Mouse (Mus musculus): ENCODE results near the gene Eif4e3. TPM values are rescaled to one million over a fixed set of nuclear protein-coding genes. Genes with fewer than 3 reads are reported as not detected.

Eif4e3 gene
- 7.1 and 8.2 TPM in 2 replicates for polyA plus RNA-seq (2021; fragmentation: Nextera tagmentation)
- long read RNA-seq, experiment 1, transcript Eif4e3-201 (7 exons, 2,515 nt), result major isoform, 10 of 19 reads
- long read RNA-seq, experiment 1, partial matches to known transcripts, result 1 of 19 reads
- long read RNA-seq, experiment 1, other reads (novel, unspliced or antisense), result 8 of 19 reads
- long read RNA-seq, experiment 2, transcript Eif4e3-201 (7 exons, 2,515 nt), result major isoform, 5 of 12 reads
- long read RNA-seq, experiment 2, partial matches to known transcripts, result 1 of 12 reads
- long read RNA-seq, experiment 2, other reads (novel, unspliced or antisense), result 6 of 12 reads

DNA sequence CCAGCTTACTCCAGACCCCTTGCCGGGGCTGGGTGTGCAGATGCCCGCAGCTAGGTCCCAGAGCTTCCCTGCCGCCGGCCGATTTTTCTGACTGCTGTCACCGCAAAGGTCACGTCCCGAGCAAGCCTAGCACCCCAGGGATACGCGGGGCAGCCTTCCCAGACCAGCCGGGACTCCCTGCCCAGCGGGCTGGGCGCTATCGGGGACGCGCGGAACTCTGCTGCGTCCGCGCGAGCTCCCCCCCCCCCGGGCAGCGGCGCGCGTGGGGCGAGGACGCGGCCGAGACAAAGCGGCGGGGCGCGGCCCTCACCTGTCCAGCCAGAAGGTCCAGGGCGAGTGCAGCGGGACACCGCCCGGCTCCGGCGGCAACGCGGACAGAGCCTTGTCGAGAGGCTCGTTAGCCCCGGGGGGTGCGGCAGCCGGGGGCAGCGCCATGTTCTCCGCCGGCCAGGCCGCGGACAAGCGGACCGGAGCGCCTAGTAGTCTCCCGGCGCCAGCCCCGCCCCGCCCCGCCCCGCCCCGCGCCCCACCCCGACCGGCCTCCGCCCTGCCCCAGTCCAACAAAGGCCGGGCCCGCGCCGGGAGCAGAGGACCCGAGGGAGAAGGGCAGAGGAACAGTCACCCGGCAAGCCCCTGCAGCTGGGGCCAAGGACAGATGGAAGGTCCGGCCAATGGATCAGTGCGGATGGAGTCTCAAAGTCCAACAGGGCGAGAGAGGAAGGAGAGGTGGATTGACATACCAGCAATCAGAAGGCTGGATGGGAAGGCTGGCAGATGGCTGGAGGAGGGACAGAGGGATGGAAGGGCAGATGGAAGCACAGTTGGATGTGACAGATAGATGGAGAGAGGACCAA, at the start of gene Eif4e3, which contains the start of gene Gm20696:
Eif4e3 (minus strand) TSS at position 454 of the 854 bp plus-strand sequence.
Gm20696 (minus strand) TSS at position 480 of the 854 bp plus-strand sequence.

DNA sequence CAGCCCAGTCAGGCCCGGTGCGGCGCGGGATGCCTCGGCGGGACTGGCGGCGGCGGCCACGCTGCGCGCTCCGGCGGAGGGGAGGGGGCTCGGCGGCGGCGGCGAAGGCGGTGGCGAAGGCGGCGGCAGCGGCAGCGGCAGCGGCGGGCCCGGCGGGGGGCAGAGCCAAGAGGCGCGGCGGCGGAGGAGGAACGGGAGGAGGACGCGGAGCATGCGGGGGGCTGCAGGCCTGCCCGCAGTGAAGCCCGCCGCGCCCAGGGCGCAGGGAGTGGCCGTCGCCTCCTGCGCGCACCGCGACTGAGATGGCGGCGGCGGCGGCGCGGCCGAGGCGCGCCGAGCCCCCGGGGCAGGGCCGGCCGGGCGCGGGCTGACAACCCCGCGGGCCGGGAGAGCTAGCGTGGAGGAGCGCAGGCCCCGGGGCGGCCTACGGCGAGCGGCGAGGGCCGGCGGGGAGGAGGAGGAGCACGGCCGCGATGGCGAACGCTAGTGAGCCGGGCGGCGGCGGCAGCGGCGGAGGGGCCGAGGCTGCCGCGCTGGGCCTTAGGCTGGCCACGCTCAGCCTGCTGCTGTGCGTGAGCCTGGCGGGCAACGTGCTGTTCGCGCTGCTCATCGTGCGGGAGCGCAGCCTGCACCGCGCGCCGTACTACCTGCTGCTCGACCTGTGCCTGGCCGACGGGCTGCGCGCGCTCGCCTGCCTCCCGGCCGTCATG, 25.8 kb upstream of the Eif4e3 start, which contains the start of gene Gpr27:
Gpr27 (plus strand) TSS at position 474 of the 710 bp plus-strand sequence.

Other genes starting within 250 kb of the Eif4e3 start
- gene Foxp1, start 144.1 kb downstream of the Eif4e3 start, polyA plus RNA-seq (2021; fragmentation: Nextera tagmentation), result 22.9 and 26.4 TPM in 2 replicates
- gene Gm20696, start within 50 bp of the Eif4e3 start, polyA plus RNA-seq (2021; fragmentation: Nextera tagmentation), result 0.26 and 0.31 TPM in 2 replicates
- gene Gpr27, start 25.9 kb upstream of the Eif4e3 start, polyA plus RNA-seq (2021; fragmentation: Nextera tagmentation), result 14.2 and 18.0 TPM in 2 replicates
- gene Prok2, start 59.6 kb upstream of the Eif4e3 start, polyA plus RNA-seq (2021; fragmentation: Nextera tagmentation), result 0.41 and 0.62 TPM in 2 replicates